Mouse (Mus musculus): ENCODE results near the gene Slc7a10. TPM values are rescaled to one million over a fixed set of nuclear protein-coding genes. Genes with fewer than 3 reads are reported as not detected.

Gene Slc7a10
- total and polyA plus RNA-seq, 3 experiments, result not detected

DNA sequence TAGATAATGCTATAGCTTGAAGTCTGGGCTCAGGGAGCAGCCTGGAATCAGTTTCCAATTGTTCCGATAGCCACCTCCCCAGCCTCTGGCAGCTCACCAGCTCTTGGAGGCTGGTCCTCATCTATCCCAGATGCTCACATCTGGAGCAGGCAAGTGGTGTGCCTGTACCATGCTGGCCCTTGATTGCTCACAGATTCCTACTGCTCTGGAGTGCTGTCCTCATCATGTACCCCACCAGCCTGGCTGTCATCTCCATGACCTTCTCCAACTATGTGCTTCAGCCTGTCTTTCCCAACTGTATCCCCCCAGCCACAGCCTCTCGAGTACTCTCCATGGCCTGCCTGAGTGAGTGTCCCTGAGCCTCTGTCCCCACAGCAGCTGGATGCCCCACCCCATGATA, 10.8 kb downstream of the Slc7a10 start:
- H3K4me2 ChIP-seq (ENCODE audit: insufficient read depth, low read depth, poor library complexity, severe bottlenecking), result no peak overlapping the region
- H3K4me1 ChIP-seq (ENCODE audit: control insufficient read depth in 1 of 2, insufficient read depth in 2 of 2), result peaks cover 0 to 10% of the 10 kb centered on the region in 2 experiments; a peak in 2 of 4 replicates
- in situ Hi-C loops (cut with MboI; ENCODE audit: low pct_ligation_motif_present, low pct_unique_long_range_greater_than_20kb, low sequenced_read_pairs), result loop anchor here (25.0 kb wide), 1 partner anchor 785 kb away; no protein-coding TSS in a partner anchor
- H3K79me2 ChIP-seq (replicated peaks; ENCODE audit: control insufficient read depth, extremely low read depth, insufficient read depth, poor library complexity, severe bottlenecking), result no peaks in the 10 kb centered on the region
- no peak overlapping the region for H3K27ac ChIP-seq (ENCODE audit: insufficient read depth, low read depth)
- H3K27me3 ChIP-seq (replicated peaks), result peaks cover 80% of the 10 kb centered on the region
- dilution Hi-C loops (cut with MboI; ENCODE audit: extremely low pct_ligation_motif_present, extremely low pct_unique_long_range_greater_than_20kb, low sequenced_read_pairs), result no loop called here
- H3K36me3 ChIP-seq (replicated peaks in 1 of 2; ENCODE audit: control insufficient read depth in 1 of 2, insufficient read depth in 1 of 2, low read length in 1 of 2), result no peaks in the 10 kb centered on the region
- DNase-seq (ENCODE audit: extremely low read depth), result no peak
- no peaks in the 10 kb centered on the region for H3K9me3 ChIP-seq (replicated peaks; ENCODE audit: low read length)
- no peak overlapping the region for H3K4me3 ChIP-seq (replicated peaks in 1 of 3; ENCODE audit: low read depth in 2 of 3, low read length in 2 of 3, poor library complexity in 1 of 3)
- TF ChIP-seq MEF2A (IDR thresholded peaks at IDR 0.05; ENCODE audit: borderline replicate concordance, low read depth, low read length) (no peak), CHD2 (IDR thresholded peaks at IDR 0.05; ENCODE audit: low read length) (no peak), IRF4 (IDR thresholded peaks at IDR 0.05; ENCODE audit: low read depth, low read length) (no peak)
- H3K9ac ChIP-seq (ENCODE audit: insufficient read depth, low read depth), result no peak overlapping the region

DNA sequence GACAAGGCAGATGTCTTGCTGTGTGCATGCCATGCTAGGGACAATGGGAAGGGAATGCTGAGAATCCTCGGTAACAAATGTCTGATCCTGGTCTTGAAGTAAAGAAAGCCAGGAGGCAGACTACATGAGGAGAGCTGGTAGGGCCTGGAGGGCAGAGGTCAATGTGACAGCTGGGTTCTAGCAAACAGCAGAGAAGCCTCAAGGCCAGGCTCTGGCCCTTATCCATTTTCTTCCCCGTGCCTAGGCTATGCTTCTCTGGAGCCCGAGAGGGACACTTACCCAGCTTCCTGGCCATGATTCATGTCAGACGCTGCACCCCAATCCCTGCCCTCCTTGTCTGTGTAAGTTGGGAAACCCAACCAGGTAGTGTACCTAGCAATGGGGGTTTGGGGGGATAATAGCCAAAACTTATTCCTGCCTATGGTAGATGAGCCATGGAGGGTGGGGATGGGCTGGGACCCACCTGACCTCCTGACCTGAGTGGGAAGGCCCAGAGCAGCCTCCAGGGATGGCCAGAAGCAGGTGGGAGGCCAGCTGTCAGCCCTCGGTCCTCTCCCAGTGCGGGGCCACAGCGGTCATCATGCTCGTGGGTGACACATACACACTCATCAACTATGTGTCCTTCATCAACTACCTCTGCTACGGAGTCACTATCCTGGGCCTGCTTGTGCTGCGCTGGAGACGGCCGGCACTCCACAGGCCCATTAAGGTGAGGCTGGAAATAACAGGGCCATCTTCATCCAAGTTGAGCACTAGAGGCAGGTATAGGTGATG, 13.0 kb downstream of the Slc7a10 start:
- H3K4me1 ChIP-seq (ENCODE audit: control insufficient read depth in 1 of 2, insufficient read depth in 2 of 2), result peaks cover 0 to 10% of the 10 kb centered on the region in 2 experiments; a peak in 2 of 4 replicates
- H3K36me3 ChIP-seq (replicated peaks in 1 of 2; ENCODE audit: control insufficient read depth in 1 of 2, insufficient read depth in 1 of 2, low read length in 1 of 2), result no peaks in the 10 kb centered on the region
- dilution Hi-C loops (cut with MboI; ENCODE audit: extremely low pct_ligation_motif_present, extremely low pct_unique_long_range_greater_than_20kb, low sequenced_read_pairs) (no loop called here), in situ Hi-C loops (cut with MboI; ENCODE audit: low pct_ligation_motif_present, low pct_unique_long_range_greater_than_20kb, low sequenced_read_pairs) (loop anchor here (25.0 kb wide), 1 partner anchor 787 kb away; no protein-coding TSS in a partner anchor)
- no peak overlapping the region for H3K4me2 ChIP-seq (ENCODE audit: insufficient read depth, low read depth, poor library complexity, severe bottlenecking)
- H3K9me3 ChIP-seq (replicated peaks; ENCODE audit: low read length), result no peaks in the 10 kb centered on the region
- H3K27me3 ChIP-seq (replicated peaks), result peaks cover 79% of the 10 kb centered on the region
- DNase-seq (ENCODE audit: extremely low read depth), result no peak
- H3K79me2 ChIP-seq (replicated peaks; ENCODE audit: control insufficient read depth, extremely low read depth, insufficient read depth, poor library complexity, severe bottlenecking), result no peaks in the 10 kb centered on the region
- TF ChIP-seq JUN (IDR thresholded peaks at IDR 0.05; ENCODE audit: insufficient read depth, low read depth, low read length) (no peak), MAZ (IDR thresholded peaks at IDR 0.05; ENCODE audit: low read depth, low read length) (no peak), SIN3A (IDR thresholded peaks at IDR 0.05; ENCODE audit: low read length) (no peak), NELFE (IDR thresholded peaks at IDR 0.05; ENCODE audit: low read depth, low read length) (no peak), ZMIZ1 (IDR thresholded peaks at IDR 0.05; ENCODE audit: low read depth, low read length) (no peak), TCF12 (IDR thresholded peaks at IDR 0.05; ENCODE audit: low read depth, low read length) (no peak), BHLHE40 (IDR thresholded peaks at IDR 0.05; ENCODE audit: low read depth, low read length) (no peak), MXI1 (IDR thresholded peaks at IDR 0.05; ENCODE audit: low read depth, low read length) (no peak), IRF4 (IDR thresholded peaks at IDR 0.05; ENCODE audit: low read depth, low read length) (no peak)
- H3K27ac ChIP-seq (ENCODE audit: insufficient read depth, low read depth), result no peak overlapping the region
- H3K9ac ChIP-seq (ENCODE audit: insufficient read depth, low read depth), result no peak overlapping the region
- H3K4me3 ChIP-seq (replicated peaks in 1 of 3; ENCODE audit: low read depth in 2 of 3, low read length in 2 of 3, poor library complexity in 1 of 3), result no peak overlapping the region

DNA sequence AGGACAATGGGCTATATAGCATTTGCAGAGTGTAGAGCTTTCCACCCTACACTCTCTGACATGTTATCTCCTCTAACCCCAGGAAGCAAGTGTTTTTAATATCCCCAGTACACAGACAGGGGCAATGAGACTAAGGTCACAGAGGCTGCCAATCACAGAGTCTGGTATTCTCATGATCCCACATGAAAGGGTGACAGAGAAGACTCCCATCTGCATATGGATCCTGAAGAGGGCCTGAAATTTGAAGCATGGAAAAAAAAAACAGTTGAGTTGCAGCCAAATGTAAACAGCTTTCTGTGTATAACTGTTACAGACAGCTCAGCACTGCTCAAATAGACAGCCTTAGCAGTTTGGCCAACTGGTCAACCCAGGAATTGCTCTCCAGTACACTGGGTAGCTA, 13.6 kb downstream of the Slc7a10 start:
- Histone ChIP-seq H3K4me1 (ENCODE audit: control insufficient read depth in 1 of 2, insufficient read depth in 2 of 2) (peaks cover 0 to 10% of the 10 kb centered on the region in 2 experiments; a peak in 2 of 4 replicates), H3K4me2 (ENCODE audit: insufficient read depth, low read depth, poor library complexity, severe bottlenecking) (no peak overlapping the region), H3K27me3 (replicated peaks) (peaks cover 78% of the 10 kb centered on the region), H3K27ac (ENCODE audit: insufficient read depth, low read depth) (no peak overlapping the region), H3K4me3 (replicated peaks in 1 of 3; ENCODE audit: low read depth in 2 of 3, low read length in 2 of 3, poor library complexity in 1 of 3) (no peak overlapping the region), H3K36me3 (replicated peaks in 1 of 2; ENCODE audit: control insufficient read depth in 1 of 2, insufficient read depth in 1 of 2, low read length in 1 of 2) (no peaks in the 10 kb centered on the region), H3K79me2 (replicated peaks; ENCODE audit: control insufficient read depth, extremely low read depth, insufficient read depth, poor library complexity, severe bottlenecking) (no peaks in the 10 kb centered on the region), H3K9ac (ENCODE audit: insufficient read depth, low read depth) (no peak overlapping the region), H3K9me3 (replicated peaks; ENCODE audit: low read length) (no peaks in the 10 kb centered on the region)
- TF ChIP-seq POLR2A (IDR thresholded peaks at IDR 0.05; ENCODE audit: low read depth, low read length) (no peak), GABPA (IDR thresholded peaks at IDR 0.05; ENCODE audit: insufficient replicate concordance, low read depth, low read length) (no peak), SMC3 (IDR thresholded peaks at IDR 0.05; ENCODE audit: low read depth, low read length) (no peak), CHD1 (IDR thresholded peaks at IDR 0.05; ENCODE audit: low read depth, low read length) (no peak), MYC (IDR thresholded peaks at IDR 0.05; ENCODE audit: low read depth, low read length) (no peak), JUN (IDR thresholded peaks at IDR 0.05; ENCODE audit: insufficient read depth, low read depth, low read length) (no peak), TCF12 (IDR thresholded peaks at IDR 0.05; ENCODE audit: low read depth, low read length) (no peak), NRF1 (IDR thresholded peaks at IDR 0.05; ENCODE audit: low read depth, low read length) (no peak), BHLHE40 (IDR thresholded peaks at IDR 0.05; ENCODE audit: low read depth, low read length) (no peak), RCOR1 (conservative IDR thresholded peaks at IDR 0.05; ENCODE audit: low read depth, low read length) (no peak), CTCF (conservative IDR thresholded peaks at IDR 0.05 in 1 of 2, IDR thresholded peaks at IDR 0.05 in 1 of 2; ENCODE audit: low read depth in 2 of 2, low read length in 2 of 2) (no peak), RAD21 (IDR thresholded peaks at IDR 0.05; ENCODE audit: low read depth, low read length) (no peak), PAX5 (IDR thresholded peaks at IDR 0.05; ENCODE audit: low read length) (no peak), ZC3H11A (IDR thresholded peaks at IDR 0.05; ENCODE audit: low read depth, low read length) (no peak), NELFE (IDR thresholded peaks at IDR 0.05; ENCODE audit: low read depth, low read length) (no peak), ZMIZ1 (IDR thresholded peaks at IDR 0.05; ENCODE audit: low read depth, low read length) (no peak), MAFK (IDR thresholded peaks at IDR 0.05; ENCODE audit: insufficient replicate concordance, low read length) (no peak)
- no peak for DNase-seq (ENCODE audit: extremely low read depth)
- dilution Hi-C loops (cut with MboI; ENCODE audit: extremely low pct_ligation_motif_present, extremely low pct_unique_long_range_greater_than_20kb, low sequenced_read_pairs) (no loop called here), in situ Hi-C loops (cut with MboI; ENCODE audit: low pct_ligation_motif_present, low pct_unique_long_range_greater_than_20kb, low sequenced_read_pairs) (loop anchor here (25.0 kb wide), 1 partner anchor 787 kb away; no protein-coding TSS in a partner anchor)

Data from CH12.LX (cell line).